Mouse (Mus musculus) layer of hippocampus, postnatal 14 days (tissue): ENCODE measurements around the gene Haao. TPM values are rescaled to one million over a fixed set of nuclear protein-coding genes. Genes with fewer than 3 reads are reported as not detected.

Source experiments
- DNase-seq, 2 experiments: peaks; one replicate each; pipeline ENCODE4 v3.0.0; 2021 to 2022; ENCODE audit warnings: low spot score in 2 of 2, mixed read lengths in 1 of 2
- long read RNA-seq, 2 experiments: library from polyadenylated mRNA; stranded (forward); transcript quantifications; one replicate each; pipeline ENCODE4 v2.0.0; 2021
- total RNA-seq, 2 experiments: library from RNA; stranded (reverse); gene quantifications; 2 replicates each; pipeline ENCODE4 v1.2.3; 2021

The Haao gene
- total RNA-seq = not detected
- long read RNA-seq, experiment 1 = 0 reads
- long read RNA-seq, experiment 2 = 0 reads

DNA sequence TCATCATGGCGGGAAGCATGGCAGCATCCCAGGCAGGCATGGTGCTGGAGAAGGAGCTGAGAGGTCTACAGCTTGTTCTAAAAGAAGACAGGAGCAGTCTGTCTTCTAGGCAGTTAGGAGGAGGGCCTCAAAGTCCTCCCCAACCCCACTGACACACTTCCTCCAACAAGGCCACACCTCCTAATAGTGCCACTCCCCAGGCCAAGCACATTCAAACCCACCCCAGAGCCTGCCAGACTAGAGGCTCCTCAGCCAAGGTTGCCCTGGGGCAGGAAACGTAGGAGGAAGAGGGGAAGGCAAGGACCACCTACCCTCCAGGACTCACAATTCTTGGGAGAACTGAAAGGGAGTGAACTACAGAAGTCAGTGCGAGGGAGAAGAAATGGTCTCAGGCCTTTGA is at the start of gene Haao:
TSS of gene Haao (minus strand) at position 149 of the 400 bp plus-strand sequence.
- DNase-seq = no peak

DNA sequence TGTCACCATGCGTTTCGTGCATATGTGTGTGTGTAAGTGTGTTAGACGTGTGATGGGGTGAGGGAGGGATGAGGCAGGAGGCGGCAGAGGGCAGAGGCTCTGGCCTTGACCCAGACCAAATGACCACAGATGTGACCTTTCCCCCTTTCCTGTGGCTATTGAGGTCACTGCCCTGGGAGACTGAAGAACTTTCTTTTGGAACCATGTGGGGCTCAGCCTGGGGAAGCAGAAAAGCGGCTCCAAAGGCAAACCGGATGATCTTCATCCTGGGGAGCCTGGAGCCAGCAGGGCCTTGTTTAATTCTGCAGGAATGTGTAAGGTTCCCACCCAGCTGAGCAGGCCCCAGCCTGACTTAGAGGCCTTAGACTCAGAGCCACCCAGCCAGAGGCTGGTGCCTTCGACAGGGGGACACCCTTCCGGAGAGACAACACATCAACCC is 49.6 kb upstream of the Haao start:
- no peak for DNase-seq

DNA sequence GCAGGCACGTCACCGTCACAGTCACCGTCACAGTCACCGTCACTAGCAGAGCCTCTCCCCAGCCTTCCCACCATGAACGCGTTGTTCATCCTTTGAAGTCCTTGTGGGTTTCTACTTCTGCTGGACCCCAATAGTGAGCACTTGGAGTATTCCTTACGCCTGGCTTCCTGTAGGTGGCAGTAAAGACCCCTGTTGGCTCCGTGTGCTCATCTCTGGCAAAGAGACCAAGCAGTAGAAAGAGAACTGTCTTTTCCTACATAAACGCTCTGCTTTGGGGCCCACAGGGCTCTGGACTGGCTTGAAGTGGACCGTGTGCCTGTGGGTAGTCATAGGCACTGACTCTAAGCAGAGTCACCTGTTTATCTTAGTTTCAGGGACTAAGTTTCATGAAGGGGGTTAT is 49.0 kb upstream of the Haao start:
- peak; percentile 57 to 73 for DNase-seq

DNA sequence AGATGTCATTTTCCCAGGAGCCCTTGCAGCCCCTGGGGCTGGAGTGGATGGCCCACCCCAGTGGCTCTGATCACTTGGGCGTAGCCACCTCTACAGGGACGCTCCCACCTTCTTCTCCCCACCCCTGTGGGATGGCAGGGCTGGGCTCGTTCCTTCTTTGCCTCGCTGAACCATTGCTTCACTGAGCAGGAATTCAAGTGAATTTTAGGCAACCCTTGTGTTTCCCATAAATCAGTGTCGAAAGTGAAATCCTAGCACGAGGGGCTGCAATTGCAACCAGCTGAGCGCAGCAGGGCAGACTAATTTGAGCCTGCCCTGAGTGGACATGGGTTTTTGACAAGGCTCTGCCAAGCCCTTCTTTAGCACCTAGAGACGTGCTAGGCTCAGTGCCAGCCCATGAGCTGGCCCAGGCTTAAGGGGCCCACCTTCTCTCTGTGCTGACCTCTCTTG is 47.6 kb upstream of the Haao start:
- no peak for DNase-seq

DNA sequence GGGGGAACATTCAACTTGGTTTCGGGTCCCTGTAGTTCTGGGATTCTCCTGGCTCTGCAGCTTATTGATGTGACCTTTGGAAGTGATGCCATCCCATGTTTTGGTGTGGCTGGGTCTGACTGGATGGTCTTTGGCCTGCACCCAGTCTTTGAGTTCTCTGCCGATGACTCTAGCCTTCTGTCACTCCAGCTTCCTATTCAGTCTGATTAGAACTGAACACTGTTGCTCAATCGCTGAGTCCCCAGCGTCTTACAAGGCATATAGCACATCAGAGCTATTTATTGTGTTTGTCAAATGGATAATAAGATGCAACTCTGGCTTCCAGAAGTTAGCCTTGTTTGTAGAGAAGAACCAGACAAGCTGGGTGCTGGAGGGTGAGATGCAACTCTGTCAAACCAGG is 45.4 kb upstream of the Haao start:
- no peak for DNase-seq

DNA sequence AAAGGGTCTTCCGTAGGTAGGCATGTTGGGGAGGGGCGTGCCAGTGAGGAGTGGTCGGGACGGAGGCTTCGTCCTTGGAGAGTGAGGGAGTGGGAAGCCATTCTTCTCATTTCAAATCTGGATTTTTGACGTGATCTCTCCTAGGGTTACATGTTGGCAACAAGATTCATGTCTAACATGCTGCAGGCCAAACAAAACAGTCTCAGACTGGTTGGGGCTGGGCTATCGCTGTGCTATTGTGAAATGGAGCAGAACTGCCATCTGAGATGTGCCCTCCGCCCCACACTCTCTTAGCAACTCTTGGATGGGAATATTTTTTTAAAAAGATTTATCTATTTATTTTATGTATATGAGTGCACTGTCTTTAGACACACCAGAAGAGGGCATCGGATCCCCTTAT is 44.1 kb upstream of the Haao start:
- DNase-seq = no peak

DNA sequence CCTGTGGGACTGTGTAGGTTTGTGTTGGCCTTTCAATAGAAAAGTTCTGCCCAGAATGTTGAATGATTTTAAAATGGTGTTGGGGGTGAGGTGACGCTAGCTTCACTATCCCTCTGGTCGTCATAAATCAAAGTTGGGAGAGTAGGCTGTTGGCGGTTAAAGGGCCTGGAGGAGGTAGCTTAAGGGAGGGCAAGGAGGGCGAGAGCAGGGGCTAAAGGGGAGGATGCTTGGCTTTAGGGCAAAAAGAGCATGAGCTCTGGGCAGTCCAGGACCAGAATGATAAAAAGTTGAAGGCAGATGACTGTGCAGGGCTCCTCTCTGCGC is 42.6 kb upstream of the Haao start:
- DNase-seq = no peak

DNA sequence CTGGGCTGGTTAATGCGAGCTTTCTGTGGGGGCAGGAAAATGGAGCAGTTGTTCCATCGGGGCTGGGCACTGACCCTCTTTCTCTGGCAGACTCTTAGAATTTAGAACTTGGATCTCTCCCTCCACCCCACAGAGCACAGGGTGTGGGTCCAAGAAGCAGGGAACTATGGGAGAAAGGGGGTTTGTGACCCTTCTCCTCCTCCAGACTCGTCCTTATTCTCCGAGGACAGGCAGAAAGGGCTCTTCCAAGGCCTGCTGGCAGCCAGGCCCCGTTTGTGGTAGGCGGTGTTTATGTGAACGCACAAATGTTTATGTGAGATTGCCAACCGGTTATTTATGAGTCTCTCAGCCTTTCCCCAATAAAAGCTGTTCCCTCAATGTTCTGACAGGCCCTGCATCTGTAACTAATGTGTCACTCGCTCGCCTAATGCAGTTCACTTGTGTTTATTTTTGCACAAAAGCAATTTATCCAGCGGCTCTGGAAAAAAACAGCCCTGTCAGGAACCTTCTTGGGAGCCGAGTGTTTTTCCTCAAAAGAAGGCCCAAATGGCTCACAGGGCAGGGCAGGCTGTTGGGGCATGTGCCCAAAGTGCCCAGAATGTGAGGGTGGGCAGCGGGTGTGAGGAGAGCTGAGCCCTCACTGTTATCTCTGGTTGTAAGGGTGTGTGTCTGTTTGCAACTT is 42.1 kb upstream of the Haao start:
- DNase-seq = peak; percentile 55 to 85

DNA sequence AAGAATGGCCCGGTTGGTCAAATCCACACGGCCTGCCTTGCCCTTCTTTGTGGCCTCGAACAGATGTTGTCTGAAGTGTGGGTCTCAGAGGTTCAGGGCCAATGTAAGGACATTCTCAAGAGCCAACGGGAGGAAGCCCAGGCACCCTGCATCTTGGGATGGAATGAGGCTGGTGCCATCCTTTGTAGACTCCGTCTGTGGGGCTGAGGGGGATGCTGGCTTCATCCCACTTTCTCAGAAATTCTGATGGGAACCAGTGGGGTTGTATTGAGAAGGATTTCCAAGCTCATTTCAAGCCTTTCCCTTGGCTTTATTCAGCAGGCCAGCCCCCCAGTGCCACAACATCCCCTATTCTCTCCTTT is 41.5 kb upstream of the Haao start:
- no peak for DNase-seq

DNA sequence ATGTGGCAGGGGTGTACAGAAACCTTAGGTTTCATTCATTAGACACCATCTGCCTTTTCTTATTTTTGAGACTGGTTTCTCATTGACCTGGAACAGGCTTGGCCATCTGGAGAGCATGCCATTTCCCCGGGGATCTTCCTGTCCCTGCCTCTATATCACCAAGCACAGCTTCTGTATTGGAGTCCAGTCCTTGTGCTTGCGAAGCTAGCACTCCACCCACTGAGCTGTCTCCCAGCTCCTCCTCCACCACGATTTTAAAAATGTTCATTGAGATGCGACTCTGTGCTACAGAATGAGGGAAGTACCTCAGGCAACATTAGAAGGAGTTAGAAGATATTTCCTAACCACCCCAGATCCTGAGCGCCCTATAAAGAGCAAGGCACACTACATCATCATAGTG is 39.5 kb upstream of the Haao start:
- DNase-seq = no peak

DNA sequence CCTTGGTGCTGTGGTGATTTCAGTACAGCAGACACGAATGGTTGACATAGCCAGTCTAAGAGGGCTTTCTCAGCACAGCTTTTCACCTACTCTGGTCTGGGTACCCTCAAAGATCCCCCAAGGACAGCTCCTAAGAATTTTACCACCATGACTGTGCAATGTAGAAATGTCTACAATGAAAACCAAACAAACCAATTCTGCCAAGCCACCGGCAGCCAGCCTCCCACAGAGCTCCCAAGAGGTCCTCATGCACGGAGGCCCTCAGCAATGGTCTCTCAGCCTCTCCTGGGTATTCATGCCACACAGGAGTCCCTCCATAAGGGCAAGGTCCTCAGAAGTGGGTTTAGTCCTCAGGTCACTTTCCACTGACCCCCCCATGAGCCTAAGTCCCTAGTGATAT is 38.6 kb upstream of the Haao start:
- no peak for DNase-seq

DNA sequence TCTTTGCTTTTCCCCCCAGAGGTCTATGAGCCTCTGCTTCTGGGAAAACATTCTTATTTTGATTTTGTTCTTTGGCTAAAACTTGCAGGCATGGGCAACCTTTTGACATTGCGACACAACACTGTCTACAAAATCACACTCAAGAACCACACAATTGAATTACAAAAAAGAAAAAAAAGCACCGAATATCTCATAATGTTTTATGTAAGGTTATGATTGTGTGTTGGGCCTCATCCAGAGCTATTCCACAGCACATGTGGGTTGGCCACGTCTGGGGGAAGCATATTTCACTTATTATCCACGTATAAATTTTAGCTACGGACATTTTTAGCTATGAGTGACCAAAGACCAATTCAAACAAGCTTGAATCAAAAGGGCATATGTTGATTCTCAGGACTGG is 38.0 kb upstream of the Haao start:
- DNase-seq = no peak

DNA sequence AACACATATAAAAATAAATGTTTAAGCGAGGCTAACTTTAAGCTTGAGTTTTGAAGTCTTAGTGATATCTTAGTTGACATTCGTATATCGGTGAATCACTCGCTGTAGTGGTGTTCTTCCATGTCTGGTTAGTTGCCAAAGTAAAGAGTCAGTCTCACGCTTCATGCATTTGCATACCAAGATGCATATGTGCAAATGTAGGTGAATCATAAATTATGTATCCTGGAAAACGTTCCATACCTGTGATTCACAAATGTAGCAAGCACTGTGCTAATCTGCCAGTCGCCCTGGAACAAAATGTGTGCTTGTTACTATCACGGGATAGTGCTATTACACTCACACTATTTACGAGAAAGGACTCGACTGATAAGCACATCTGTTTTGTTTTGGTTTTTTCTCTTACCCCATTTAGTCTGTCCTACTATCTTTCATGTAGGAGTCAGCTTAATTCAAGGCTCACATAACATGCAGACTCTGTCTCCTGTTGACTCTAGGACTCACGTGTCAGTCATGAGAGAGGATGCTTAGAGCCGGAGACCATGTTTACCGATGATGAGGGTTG is 37.3 kb upstream of the Haao start:
- no peak for DNase-seq

DNA sequence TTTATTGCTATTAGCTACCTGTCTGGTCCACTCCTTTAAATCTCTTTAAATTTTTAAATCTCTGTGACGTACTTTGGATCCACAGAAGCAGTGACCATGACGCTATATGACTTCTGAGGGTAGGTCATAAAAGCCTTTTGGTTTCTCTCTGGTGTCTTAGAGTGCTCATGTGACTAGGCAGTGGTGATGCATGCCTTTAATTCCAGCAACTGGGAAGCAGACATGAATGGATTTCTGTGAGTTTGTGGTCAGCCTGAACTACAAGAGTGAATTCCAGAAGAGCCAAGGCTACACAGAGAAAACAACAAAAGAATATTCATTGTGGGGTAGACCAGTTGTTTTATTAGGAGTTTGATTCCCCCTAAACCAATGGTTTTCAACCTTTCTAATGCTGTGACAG is 35.0 kb upstream of the Haao start:
- no peak for DNase-seq

DNA sequence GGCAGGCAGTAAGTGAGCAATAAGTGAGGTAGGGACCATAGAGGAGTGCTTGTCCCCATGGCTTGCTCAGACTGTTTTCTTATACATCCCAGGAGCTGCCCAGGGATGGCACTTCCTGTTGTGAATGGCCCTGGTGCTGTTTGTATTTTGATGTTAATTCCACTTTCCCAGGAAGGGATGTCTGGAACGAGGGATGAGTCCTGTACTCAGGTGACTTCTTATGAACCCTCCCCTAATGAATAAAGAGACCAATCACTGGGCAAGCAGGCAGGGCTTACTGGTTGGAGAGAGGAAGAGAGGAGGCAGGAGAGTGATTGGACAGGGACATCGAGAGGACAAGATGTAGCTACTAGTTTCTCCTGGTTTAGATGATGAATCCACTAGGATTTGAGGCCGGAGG is 33.3 kb upstream of the Haao start:
- DNase-seq = no peak

DNA sequence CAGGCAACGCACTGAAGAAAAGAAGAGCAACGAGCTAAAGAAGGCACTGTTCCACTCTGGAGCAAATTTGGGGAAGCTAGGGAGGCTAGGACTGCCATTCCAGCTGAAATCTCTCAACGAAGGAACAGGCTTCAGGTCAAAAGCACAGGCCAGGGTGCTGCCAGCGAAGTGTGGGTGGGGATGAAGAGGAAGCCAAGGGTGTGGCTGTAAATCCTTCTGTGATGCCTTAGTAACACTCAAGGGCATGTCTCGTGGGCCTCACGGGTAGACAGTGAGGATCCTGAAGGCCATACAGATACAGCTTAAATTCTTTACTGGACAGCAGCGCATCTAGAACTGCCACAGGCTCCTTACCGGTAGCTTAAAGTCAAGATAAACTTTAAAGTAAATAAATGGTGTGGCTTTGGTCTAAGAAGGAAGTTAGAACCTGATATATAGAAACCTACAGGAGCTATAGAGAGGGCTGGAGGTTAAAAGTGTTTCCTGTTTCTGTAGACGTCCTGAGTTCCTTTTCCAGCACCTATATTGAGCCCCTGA is 32.5 kb upstream of the Haao start:
- DNase-seq = no peak

DNA sequence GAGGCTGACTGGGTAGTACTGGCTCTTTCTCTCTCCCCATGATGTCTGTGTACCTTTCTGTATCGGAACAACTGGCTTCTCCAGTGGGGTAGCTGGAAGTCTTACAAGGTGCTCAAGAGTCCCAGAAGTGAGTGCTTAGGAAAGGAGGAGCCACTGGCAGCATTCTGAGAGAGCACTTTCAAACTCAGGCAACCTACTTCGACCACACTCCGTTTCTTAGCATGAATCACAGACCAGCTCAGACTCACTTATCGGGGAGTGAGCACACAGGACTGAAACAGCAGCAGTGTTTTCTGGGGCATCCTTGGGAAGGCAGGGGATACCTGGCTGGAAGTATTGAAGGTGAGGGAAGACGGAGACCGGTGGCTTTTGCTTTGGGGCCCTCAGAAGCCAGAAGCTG is 31.9 kb upstream of the Haao start:
- no peak for DNase-seq

DNA sequence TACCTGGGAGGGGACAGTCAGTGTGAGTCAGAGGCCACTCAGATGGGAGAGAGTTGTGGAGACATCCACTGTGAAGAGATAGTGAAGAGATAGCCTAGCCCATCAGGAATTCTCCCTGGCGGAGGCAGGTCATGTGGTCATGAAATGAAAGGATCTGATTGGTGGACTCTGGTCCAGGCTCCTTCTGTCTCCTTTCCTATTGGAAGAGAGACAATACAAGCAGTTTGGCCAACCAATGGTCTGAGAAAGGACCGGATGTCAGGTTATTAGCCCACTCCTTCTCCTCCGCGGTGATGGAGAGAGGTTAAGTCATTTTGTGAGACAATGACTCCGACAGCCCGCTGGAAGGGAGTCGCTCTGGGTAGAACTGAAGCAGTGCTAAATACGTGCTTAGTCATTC is 26.8 kb upstream of the Haao start:
- no peak for DNase-seq

DNA sequence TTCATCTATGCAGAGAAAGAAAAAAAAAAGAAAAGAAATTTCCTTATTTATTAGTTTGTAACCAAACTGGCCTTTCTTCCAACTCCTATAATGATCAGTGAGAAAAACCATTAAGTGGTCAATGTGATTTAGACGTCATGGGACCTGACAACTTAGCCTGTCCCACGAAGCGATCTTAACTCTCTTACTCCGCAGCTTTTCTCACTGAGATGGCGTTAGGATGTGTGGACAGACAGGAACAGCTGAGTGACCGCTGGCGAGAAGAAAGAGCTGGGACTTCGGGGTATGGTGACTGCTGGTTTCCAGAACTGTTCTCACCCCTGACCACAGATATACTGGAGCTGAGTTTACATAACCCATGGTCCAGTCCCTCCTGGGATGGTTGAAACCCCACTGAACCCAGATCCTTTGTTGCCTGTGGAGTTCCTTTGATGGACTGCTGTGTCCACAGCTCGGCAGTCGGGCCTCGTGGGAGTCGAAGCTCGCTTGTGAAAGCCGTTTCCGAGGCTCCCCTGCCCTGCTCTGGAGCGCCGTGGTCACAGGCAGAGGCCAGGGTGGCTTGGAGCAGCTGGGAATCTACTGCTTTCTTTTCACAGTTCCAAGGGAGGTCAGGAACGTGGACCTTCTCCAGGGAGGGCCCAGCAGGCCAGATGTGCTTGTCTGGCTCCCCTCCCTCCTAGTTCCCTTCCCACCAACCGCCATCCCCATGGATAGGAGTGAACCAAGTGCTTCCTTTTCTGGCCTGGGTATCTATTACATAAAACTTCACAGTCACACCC is 25.8 kb upstream of the Haao start:
- DNase-seq = no peak

DNA sequence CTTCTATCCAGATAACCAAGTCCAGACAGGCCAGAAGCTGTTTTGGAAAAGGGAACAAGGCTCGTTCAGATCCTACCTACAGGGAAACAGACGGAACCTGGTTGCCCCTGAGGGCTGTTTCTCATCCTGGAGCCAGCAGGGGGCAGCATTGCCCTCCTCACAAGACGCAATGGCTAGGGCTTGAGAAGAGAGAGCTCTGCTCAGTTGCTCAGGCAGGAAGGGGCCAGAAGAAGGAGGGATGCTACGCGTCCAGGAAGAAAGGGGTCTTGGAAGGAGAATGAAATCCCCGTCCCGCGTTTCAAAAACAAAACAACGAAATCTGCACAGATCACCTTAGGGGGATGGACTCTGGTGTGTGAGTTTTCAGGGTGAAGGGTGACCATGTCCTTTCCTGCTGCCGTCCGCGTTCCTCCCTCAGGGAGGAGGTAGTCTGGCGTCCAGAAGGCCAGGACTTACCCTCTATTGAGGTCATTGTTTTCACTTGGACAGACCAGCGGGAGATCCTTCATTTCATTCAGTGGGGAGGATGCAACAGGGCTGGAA is 25.1 kb upstream of the Haao start:
- DNase-seq = peak; percentile 81 to 82

DNA sequence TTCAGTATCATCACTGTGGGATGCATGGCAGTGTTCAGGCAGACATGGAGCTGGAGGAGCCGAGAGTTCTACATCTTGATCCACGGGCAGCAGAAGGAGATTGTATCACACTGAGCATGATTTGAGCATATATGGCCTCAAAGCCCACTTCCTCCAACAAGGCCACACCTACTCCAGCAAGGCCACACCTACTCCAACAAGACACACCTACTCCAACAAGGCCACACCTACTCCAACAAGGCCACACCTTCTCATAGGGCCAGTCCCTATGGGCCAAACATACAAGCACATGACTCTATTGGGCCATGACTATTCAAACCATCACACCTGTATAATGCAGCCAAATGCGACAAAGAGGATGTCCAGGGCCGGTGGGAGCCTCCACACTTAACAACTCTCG is 23.6 kb upstream of the Haao start:
- DNase-seq = no peak

DNA sequence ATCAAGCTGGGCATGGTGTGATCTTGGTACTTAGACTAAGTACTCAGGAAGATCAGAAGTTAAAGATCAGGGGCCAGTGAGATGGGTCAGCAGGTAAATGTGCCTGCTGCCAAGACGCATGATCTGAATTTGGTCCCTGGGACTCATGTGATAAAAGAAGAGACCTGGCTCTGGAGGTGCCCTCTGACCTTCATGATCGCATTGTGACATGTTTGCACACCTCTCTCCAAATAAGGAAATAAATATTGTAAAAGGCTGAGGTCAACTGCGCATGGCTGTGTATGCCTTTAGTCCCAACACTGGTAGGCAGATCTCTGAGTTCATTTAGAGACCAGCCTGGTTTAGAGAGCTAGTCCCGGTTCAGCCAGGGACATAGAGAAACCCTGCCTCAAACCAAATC is 22.6 kb upstream of the Haao start:
- DNase-seq = no peak
